Mouse (Mus musculus): ENCODE measurements around the gene Fgfr2.

GRCm38 (mm10) chr7:131718280-131718679, 1404.9 kb downstream of the Fgfr2 start:
- TF ChIP-seq MAFK (IDR thresholded peaks at IDR 0.05; ENCODE audit: insufficient read depth, low read depth, low read length) = no peak
- TF ChIP-seq CHD2 (IDR thresholded peaks at IDR 0.05; ENCODE audit: low read depth, low read length) = no peak
